Mouse (Mus musculus) sigmoid colon, adult 10 weeks (tissue): Measurements from ENCODE around the gene Tmeff1. TPM values are rescaled to one million over a fixed set of nuclear protein-coding genes. Genes with fewer than 3 reads are reported as not detected.

Source experiments
- polyA plus RNA-seq: library from polyadenylated mRNA; stranded (reverse); fragments of 350-450 nt; fragmentation: Illumina TruSeq; extraction: RNeasy Lipid Tissue Mini Kit (QIAGEN cat#74804); gene quantifications from one replicate; pipeline ENCODE4 v1.2.3, GENCODE M21; 2014; ENCODE audit warnings: low read depth, low replicate concordance

The Tmeff1 gene
- 33.8 TPM for polyA plus RNA-seq

DNA sequence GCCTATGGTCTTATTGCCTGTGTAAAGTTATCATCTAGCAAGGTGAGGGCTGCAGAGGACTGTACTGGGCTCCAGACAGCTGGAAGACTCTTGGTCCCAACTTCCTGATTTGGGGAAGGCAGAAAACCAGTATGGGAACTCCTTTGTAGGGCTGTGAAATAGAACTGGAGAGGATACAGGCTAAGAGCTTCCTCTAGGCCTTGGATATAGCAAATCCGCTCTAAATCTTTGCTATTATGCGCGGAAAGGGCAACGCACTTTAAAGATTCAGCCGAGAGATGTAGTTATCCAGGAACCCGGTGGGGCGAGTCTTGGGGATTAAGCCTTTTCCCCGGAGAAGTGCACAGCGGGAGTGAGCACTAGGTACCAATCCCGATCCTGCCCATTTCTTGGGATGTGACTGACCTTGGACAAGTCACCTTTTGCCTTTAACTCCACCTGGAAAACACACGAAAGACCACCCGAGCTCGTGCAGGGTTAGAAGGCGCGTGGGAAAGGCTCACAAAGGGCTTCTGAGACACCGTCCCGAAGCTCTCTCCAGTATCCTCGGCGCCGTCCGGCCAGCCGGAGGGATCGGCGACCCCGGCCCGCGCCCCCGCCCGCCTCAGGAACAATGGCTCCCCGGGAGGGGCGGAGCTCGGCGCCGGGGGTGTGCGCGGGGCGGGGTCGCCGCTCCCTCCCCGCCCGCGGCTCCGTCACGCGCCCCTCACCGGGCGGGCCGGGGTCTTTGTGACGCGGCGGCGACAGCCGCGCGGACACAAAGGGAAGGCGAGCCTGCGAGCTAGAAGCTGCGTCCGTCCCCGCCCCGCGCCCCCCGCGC, at the start of gene Tmeff1:
TSS of gene Tmeff1 (plus strand) at position 754 of the 820 bp plus-strand sequence.

DNA sequence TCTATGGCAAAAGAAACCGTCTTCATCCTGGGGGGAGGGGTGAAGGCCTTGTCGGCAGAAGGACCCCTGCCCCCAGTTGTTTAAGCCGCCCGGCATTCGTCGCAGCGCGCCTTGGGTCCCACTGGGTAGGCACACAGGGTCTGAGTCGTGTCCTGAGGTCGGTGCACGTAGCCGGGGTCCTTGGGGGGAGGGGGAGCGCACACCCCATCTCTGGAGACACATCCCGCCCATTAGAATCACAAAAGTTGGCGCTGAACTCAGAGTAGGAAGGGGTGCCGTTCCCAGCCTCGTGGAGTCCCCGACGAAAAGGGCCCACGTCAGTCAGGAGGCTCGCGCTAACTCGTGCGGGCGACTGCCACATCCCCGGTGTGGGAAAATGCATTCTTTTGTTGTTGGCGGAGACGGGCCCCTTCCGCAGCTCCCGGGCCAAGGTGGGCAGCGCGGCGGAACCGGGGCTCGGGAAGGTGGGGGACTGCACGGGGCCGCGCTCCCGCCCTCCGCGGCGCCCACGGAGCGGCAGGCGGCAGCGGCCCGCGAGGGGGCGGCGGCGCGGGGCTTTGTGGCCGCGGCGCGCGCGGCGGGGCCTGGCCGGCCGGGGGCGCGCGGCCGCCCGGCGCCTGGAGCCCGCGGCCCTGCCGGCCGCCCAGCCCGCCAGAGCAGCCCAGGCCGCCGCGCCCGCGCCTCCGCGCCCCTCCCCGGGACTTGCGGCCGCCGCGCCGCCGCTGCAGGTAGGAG, 45.0 kb upstream of the Tmeff1 start, which contains the start of gene Msantd3:
TSS of gene Msantd3 (plus strand) at position 95 of the 735 bp plus-strand sequence.

DNA sequence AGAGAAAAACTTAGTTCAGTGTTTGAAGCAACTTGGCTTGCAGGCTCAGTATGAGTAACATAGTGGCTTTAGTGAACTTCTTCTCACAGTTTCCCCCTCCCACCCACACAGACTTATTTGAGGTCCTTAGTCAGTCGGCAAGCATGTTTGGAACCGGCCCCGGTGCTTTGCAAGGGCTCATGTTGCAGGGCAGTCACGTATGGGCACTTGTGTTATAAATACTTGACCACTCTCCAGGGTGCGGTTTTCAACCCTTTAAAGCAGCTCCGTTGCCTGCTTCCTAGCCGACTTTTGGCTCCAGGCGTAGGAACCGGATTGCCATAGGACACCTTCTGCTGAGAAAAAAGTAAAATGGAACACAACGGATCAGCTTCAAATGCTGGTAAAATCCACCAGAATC, 78.3 kb downstream of the Tmeff1 start, which contains the start of gene Cavin4:
TSS of gene Cavin4 (plus strand) at position 244 of the 400 bp plus-strand sequence.

Other genes starting within 250 kb of the Tmeff1 start
- 45.7 TPM for gene Tex10, start 111.7 kb upstream of the Tmeff1 start, polyA plus RNA-seq
- 4.9 TPM for gene Msantd3, start 45.2 kb upstream of the Tmeff1 start, polyA plus RNA-seq
- 0.35 TPM for gene Cavin4, start 78.3 kb downstream of the Tmeff1 start, polyA plus RNA-seq